Mouse (Mus musculus): ENCODE measurements at regions not wholly inside any gene's neighbourhood (a gene's known extent, or its start where the extent isn't known, plus 50 kb on each side); places are given as distances from the start of the nearest gene placed in this dataset.

- intact Hi-C loops (cut with DNase I) = no loop called here
- no peak for DNase-seq
These were observed 103.9 kb upstream of the P2ry1 start for GRCm38 (mm10) chr3:60898720-60899119.

GRCm38 (mm10) chr3:60901571-60901970, 101.0 kb upstream of the P2ry1 start:
- DNase-seq = no peak
- intact Hi-C loops (cut with DNase I) = no loop called here

GRCm38 (mm10) chr3:60916411-60916810, 86.2 kb upstream of the P2ry1 start:
- intact Hi-C loops (cut with DNase I) = no loop called here
- DNase-seq = no peak

GRCm38 (mm10) chr3:60917271-60917670, 85.3 kb upstream of the P2ry1 start:
- intact Hi-C loops (cut with DNase I) = no loop called here
- DNase-seq = no peak

GRCm38 (mm10) chr3:60926024-60926547, 76.5 kb upstream of the P2ry1 start:
- DNase-seq = no peak
- intact Hi-C loops (cut with DNase I) = no loop called here

- intact Hi-C loops (cut with DNase I) = no loop called here
- DNase-seq = no peak
These were observed 73.7 kb upstream of the P2ry1 start for GRCm38 (mm10) chr3:60928910-60929309.

GRCm38 (mm10) chr3:60934492-60934891, 68.1 kb upstream of the P2ry1 start:
- DNase-seq = no peak
- intact Hi-C loops (cut with DNase I) = no loop called here

- DNase-seq = no peak
- intact Hi-C loops (cut with DNase I) = no loop called here
These were observed 61.1 kb upstream of the P2ry1 start for GRCm38 (mm10) chr3:60941451-60941850.

GRCm38 (mm10) chr3:60948897-60949296, 53.7 kb upstream of the P2ry1 start:
- intact Hi-C loops (cut with DNase I) = no loop called here
- no peak for DNase-seq

Measured in heart, postnatal 14 days (tissue).